Mouse (Mus musculus) lung, postnatal 0 days (tissue): ENCODE results near the gene Lbhd2. TPM values are rescaled to one million over a fixed set of nuclear protein-coding genes. Genes with fewer than 3 reads are reported as not detected.

ENCODE experiments used
- ATAC-seq: fragments of 200-750 bp; cut with Nextera tagmentation; 2 replicates; pipeline ENCODE4 v1.8.0; 2017; ENCODE audit warnings: moderate library complexity
- DNase-seq: peaks from one replicate; pipeline ENCODE4 v3.0.0-alpha.2; 2016; ENCODE audit warnings: low spot score
- H3K27ac ChIP-seq: fragments of 300-500 bp; sonication (generic); 2 replicates; pipeline ENCODE4 v1.5.1; 2014; ENCODE audit warnings: antibody characterized with exemption, mild to moderate bottlenecking, low read length, mixed read lengths
- H3K27me3 ChIP-seq: fragments of 300-500 bp; sonication (generic); replicated peaks from 2 replicates; pipeline ENCODE4 v1.6.1; 2014; ENCODE audit warnings: low read length, mixed read lengths; ENCODE audit not compliant: insufficient read depth
- H3K36me3 ChIP-seq: fragments of 300-500 bp; sonication (generic); 2 replicates; pipeline ENCODE4 v1.6.1; 2014; ENCODE audit warnings: low read length, mixed read lengths; ENCODE audit not compliant: insufficient read depth
- H3K4me1 ChIP-seq: fragments of 300-500 bp; sonication (generic); 2 replicates; pipeline ENCODE4 v1.6.1; 2014; ENCODE audit warnings: antibody characterized with exemption, low read depth, low read length, mixed read lengths; ENCODE audit not compliant: insufficient read depth
- H3K4me2 ChIP-seq: fragments of 300-500 bp; sonication (generic); replicated peaks from 2 replicates; pipeline ENCODE4 v1.6.1; 2014; ENCODE audit warnings: low read depth, mild to moderate bottlenecking, low read length, moderate library complexity, mixed read lengths
- H3K4me3 ChIP-seq: fragments of 300-500 bp; sonication (generic); 2 replicates; pipeline ENCODE4 v1.5.1; 2014; ENCODE audit warnings: low read depth, low read length
- H3K9ac ChIP-seq: fragments of 300-500 bp; sonication (generic); replicated peaks from 2 replicates; pipeline ENCODE4 v1.6.1; 2014; ENCODE audit warnings: low read depth, mild to moderate bottlenecking
- H3K9me3 ChIP-seq: fragments of 300-500 bp; sonication (generic); 2 replicates; pipeline ENCODE4 v1.6.1; 2016; ENCODE audit warnings: low read length, mixed read lengths
- CTCF ChIP-seq: IDR thresholded peaks from 2 replicates; pipeline ENCODE4 v1.5.1; 2016; ENCODE audit warnings: antibody characterized with exemption, mild to moderate bottlenecking
- EP300 ChIP-seq: IDR thresholded peaks from 2 replicates; pipeline ENCODE4 v1.6.1; 2016; ENCODE audit warnings: antibody characterized with exemption, mild to moderate bottlenecking, control low read depth
- WGBS: fragments of 180-500 bp; shearing (Covaris S2); extraction: QIAGEN DNeasy Blood & Tissue Kit; methylation state at CpG from one replicate; pipeline ENCODE4 v1.1.7; 2014; 5-methylcytosine and 5-hydroxymethylcytosine counted together
- polyA plus RNA-seq: library from polyadenylated mRNA; unstranded; fragments of >200 nt; fragmentation: Nextera tagmentation; extraction: Ambion mirVana; gene quantifications from 2 replicates; pipeline ENCODE4 v1.2.1, GENCODE M21; 2015

Gene Lbhd2
- polyA plus RNA-seq, 1 experiment from 2014 or later: 0.37 TPM

DNA sequence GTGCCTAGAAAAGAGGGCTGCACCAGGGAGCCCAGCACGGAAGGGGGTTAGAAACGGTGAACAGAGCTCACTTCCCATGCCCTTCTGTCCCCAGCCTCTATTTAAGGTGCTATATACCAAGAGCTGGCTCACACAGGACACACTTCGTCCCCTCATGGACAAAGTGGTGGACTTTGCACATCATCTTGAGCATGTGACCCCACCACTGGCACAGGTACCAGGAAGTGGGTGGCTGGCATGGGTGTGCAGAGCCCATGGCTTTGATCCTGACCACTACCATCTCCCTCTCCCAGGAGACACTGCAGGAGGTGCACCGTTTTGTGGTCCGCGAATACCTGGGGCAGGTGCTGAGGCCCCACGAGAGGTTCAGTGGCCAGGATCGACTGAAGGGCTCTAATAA, 21.8 kb downstream of the Lbhd2 start:
- no peaks in the 10 kb centered on the region for H3K36me3 ChIP-seq
- 30% methylated on average over 8 of the region's 8 CpGs for WGBS
- H3K9ac ChIP-seq: no peak overlapping the region
- H3K9me3 ChIP-seq: no peaks in the 10 kb centered on the region
- no peak for ATAC-seq
- peaks cover 15% of the 10 kb centered on the region for H3K4me1 ChIP-seq
- no peak overlapping the region for H3K4me2 ChIP-seq
- TF ChIP-seq EP300: no peak
- no peak overlapping the region for H3K27ac ChIP-seq
- no peak for DNase-seq
- H3K4me3 ChIP-seq: no peak overlapping the region
- H3K27me3 ChIP-seq: peaks cover 31% of the 10 kb centered on the region

DNA sequence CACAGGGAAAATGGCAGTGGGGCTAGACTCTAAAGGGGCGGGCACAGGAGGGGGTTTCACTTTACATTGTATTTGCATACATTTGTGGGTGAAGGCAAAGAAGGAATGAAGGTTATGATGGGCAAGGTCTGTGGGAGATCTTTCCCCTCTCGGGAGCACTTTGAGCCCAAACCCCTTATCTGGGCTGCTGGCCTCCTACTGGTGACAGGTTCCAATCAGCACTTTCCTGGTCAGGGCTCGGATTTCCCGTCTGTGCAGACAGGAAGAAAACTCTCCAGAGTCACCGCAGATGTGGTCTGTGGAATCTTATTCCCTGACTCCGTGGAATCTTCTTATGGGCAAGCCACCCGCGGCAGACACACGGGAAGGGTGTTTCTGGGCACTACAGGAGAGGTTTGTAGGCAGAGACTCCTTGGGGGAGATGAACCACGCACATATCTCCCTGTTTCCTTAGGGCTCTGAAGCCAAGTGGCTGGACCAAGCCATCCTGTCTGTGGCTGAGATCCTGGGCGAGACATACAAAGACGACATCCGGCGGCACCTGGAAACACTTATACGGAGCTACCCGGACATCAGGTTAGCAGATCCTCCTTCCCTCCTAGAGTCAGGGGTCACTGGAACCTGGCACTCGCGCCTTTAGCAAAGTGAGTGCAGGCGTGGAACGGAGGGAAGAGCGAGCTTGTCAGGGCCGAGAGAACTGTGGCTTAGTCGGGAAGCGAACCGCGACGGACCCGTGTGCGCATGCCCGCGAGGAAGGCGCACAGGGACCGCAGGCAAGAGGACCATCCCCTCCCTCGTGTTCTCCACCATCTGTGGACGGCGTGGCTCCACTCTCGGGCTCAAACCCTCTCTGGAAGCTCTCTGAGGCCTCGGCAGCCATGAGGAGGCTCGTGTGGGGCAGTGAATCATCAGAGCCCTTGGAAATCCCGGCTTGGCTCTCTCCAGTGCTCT, 22.6 kb downstream of the Lbhd2 start:
- WGBS: 3% methylated on average over 39 of the region's 40 CpGs
- ATAC-seq (peak; percentile 41), DNase-seq (peak; percentile 72)

GRCm38 (mm10) chr12:111430049-111430867, 23.6 kb downstream of the Lbhd2 start:
- Histone ChIP-seq H3K4me1 (peaks cover 15% of the 10 kb centered on the region), H3K9me3 (no peaks in the 10 kb centered on the region), H3K27ac (no peak overlapping the region), H3K9ac (no peak overlapping the region; the same call in 1 of the 2 replicates), H3K4me3 (peak overlapping the region; percentile 19; the same call in 1 of the 2 replicates), H3K27me3 (peaks cover 18% of the 10 kb centered on the region; the same call in 1 of the 2 replicates), H3K36me3 (no peaks in the 10 kb centered on the region), H3K4me2 (peak overlapping the region; percentile 55)
- DNase-seq (no peak), ATAC-seq (peak; percentile 20; the same call in 1 of the 2 replicates)
- TF ChIP-seq CTCF (no peak), EP300 (no peak)
- WGBS: 17% methylated on average over 26 of the region's 27 CpGs

More for the DNA sequence above, 22.6 kb downstream of the Lbhd2 start:
- peak overlapping the region; percentile 55 for H3K4me2 ChIP-seq
- peaks cover 23% of the 10 kb centered on the region for H3K27me3 ChIP-seq
- H3K4me1 ChIP-seq: peaks cover 15% of the 10 kb centered on the region
- H3K9ac ChIP-seq: no peak overlapping the region; the same call in 1 of the 2 replicates
- H3K27ac ChIP-seq: no peak overlapping the region
- H3K36me3 ChIP-seq: no peaks in the 10 kb centered on the region
- TF ChIP-seq CTCF: no peak
- TF ChIP-seq EP300: no peak
- peak overlapping the region; percentile 19 for H3K4me3 ChIP-seq
- no peaks in the 10 kb centered on the region for H3K9me3 ChIP-seq

DNA sequence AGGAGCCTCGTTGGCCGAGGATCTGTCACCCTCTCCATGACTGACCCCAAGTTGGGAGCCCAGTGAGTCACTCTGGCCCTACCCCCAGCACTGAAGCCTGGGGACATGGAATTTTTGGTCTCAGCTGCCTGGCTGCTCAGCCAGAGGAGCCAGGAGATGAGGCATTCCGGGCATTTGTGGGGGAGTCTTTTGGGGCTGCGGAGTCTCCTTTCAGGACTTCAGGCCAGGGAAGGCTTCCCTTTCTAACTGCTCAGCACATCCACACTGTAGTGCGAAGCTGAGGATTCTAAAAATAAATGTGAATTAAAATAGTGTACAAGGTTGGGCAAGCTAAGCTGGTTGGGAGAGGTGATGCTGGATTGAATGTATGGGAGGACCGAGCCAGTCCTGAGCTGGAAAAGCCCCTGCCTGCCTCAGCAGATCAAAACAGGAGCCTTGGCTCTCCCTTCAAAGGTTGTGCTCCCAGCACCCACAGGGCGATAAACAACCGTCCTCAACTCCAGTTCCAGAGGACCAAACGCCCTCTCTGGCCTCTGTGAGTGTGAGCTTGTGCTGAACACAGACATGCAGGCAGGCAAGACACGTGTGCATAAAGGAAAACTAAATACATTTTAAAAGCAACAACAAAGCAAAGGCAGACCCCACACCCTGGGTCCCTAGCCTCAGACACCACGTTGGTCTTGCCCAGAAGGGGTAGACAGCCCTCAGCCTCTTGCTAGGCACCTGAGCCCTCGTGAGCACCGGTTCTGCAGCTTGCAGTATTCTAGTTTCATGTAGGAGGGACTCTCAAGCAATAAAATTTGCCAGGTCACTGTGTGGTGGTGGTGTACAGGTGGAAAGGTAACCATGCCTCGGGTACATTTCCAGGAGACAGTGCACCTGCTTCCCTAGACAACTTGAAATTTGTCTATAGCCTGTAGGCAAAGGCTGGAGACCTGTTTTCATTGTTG, 24.5 kb downstream of the Lbhd2 start:
- Histone ChIP-seq H3K9ac (no peak overlapping the region), H3K4me2 (no peak overlapping the region), H3K36me3 (no peaks in the 10 kb centered on the region), H3K9me3 (no peaks in the 10 kb centered on the region), H3K27me3 (peaks cover 11% of the 10 kb centered on the region; the same call in 1 of the 2 replicates), H3K4me1 (peaks cover 15% of the 10 kb centered on the region), H3K27ac (no peak overlapping the region), H3K4me3 (no peak overlapping the region)
- ATAC-seq (no peak; the same call in 1 of the 2 replicates), DNase-seq (no peak)
- WGBS: 48% methylated on average over 14 of the region's 14 CpGs
- TF ChIP-seq EP300: no peak
- no peak for TF ChIP-seq CTCF

DNA sequence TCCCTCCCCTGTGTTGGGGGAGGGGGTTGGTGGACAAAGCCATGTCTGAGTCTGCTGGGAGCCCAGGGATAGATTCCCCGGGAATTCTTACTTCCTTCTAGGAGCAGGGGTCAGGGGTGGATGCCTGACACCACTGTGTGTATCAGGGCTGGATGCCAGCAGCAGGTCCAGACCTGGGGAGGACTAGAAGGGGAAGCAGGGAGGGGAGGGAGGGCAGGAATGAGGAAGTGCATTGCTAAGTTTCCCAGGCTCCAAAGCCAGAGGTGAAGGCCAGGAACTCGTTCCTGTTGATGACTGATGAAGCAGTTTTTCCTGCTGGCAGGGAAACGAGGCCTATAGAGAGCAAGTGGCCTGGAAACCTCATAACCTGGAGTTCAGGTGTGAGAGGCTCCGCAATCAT, 25.5 kb downstream of the Lbhd2 start:
- peak; percentile 67 for DNase-seq
- no peak for ATAC-seq
- TF ChIP-seq EP300 (no peak), CTCF (no peak)
- H3K4me3 ChIP-seq: no peak overlapping the region
- 26% methylated on average over 4 of the region's 4 CpGs for WGBS
- no peak overlapping the region for H3K9ac ChIP-seq
- H3K27ac ChIP-seq: no peak overlapping the region
- no peaks in the 10 kb centered on the region for H3K9me3 ChIP-seq
- H3K4me1 ChIP-seq: peaks cover 15% of the 10 kb centered on the region
- peaks cover 11% of the 10 kb centered on the region; the same call in 1 of the 2 replicates for H3K27me3 ChIP-seq
- H3K4me2 ChIP-seq: no peak overlapping the region
- no peaks in the 10 kb centered on the region for H3K36me3 ChIP-seq
